Mouse (Mus musculus) spleen, postnatal 10 days (tissue): ENCODE measurements around the gene Tmprss11b.
"Not testable (repeated sequence)": the region's sequence is repeated elsewhere in the genome, so short reads cannot be mapped to it uniquely, and the experiment has no call there.

Experiments used
- DNase-seq, 2 experiments: peaks; one replicate each; pipeline ENCODE4 v3.0.0; 2021 to 2022; ENCODE audit warnings: low spot score in 2 of 2

Gene Tmprss11b

GRCm38 (mm10) chr5:86676262-86676661 lies at the start of gene Tmprss11b:
Gene Tmprss11b (minus strand): TSS chr5:86676362.
- DNase-seq, result no peak

DNA sequence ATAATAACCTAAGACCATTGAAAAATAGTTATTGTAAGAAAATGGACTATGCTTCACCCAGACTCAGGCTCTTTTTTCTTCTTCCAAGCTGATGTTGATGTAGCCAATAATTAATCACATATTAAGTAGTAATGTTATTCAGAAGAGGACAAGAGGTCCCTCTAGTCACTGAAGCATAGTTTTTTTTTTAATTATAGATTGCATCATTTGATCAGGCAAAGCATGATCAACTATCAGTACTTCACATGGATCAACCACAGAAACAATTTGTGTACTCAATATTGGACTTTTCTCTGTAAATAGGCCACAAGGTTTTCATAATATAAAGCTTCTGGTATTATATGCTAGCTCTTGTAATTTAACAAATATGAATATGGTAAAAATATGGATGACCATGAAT lies 48.9 kb upstream of the Tmprss11b start:
- DNase-seq, result no peak

DNA sequence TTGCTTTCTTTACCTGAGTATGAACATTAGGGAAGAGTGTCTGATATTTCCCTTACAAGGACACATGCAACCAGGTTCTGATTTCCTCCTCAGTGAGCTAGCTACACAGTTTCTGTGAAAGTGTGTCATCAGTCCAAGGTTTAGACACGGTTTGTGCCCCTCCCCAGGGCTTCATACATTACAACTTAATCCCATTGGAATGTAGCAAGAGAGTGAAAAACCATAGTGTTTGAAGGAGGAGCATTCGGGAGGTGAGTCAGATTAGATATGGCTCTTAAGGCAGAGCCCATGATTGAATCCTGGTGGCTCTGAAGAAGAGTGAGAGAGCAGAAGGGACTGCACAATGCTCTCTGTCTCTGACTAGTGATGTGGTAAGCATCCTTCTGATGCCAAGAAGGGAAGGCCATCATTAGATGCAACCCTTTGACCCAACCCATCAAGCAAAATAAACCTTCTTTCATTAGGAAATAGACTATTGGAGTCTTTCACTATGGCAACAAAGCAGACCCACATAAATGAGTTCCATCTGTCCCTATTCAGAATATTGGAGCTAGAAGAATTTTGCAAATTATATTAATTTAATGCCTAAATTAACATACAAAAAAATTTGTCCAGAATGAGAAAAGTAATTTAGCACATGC lies 46.8 kb upstream of the Tmprss11b start:
- DNase-seq, result no peak

- no peak for DNase-seq
Observed at GRCm38 (mm10) chr5:86714967-86715366, 38.8 kb upstream of the Tmprss11b start.

DNA sequence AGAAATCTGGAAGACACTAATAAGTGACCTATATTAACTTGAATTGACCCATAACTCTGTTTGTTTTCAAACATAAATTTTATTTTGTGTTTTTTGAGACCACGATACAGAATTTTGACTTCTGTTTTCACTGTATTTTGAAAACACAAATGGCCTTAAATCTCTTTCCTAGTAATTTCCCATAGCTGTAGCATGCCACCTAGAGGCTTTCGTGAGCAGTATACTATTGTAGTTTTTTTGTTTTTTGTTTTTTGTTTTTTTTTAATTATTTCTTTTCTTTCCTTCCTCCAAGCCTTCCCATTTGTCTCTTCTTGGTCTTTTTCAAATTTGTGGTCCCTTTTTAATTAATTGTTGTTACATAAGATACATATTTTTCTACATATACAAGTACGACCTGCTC lies 28.8 kb upstream of the Tmprss11b start:
- no peak for DNase-seq

DNA sequence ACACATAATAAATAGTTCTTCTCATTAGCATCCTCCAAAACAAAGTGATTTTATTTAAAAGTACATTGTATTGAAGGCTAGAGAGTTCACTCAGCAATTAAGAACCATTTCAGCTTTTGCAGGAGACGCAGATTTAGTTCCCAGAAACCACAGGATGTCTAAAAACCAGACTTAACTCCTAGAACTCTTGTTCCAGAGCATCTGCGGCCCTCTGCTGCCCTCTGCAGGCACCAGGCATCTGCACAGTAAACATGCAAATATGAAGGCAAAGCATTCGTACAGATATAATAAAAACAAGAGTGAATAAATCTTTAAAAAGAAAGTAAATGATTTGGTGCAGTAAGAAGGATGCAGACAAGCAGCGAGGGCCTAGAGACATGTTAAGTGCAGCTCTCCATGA lies 8.5 kb upstream of the Tmprss11b start:
- peak in 1 of 2 experiments; percentile 30 for DNase-seq

DNA sequence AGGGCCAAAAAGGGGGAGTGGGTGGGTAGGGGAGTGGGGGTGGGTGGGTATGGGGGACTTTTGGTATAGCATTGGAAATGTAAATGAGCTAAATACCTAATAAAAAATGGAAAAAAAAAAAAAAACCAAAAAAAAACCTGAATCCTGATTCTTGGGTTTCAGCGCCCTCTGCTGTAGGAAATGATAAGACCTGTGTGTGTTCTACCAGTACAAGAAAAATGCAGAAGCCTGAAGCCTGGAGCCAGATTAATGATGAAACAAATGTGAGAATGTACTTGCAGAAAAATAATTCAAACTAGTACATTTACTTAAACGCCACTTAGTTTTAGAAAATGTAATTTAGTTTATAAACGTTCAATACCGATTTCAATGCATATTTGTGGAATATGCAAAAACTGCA lies 27.0 kb downstream of the Tmprss11b start:
- DNase-seq, result not testable (repeated sequence)

- DNase-seq, result no peak
Observed at GRCm38 (mm10) chr5:86640795-86641194, 35.4 kb downstream of the Tmprss11b start.

DNA sequence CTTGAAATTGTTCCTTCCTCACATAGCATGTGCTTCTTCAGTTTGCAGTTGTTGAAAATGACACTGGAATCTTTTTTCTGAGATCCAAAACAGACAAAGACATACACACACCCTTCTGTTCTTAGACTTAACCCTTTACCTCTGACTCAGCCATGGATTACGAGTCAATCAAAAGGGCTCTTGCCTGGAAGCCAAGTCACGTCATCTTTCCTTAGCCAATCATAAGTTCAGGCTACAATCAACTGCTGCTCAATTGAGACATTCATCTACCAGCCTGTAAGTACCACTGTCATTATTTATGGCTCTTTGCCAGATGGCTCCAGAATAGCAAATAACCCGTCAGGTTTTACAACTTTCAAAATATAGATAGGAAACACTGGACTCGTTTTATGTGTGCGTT lies 43.8 kb downstream of the Tmprss11b start, which contains the start of gene Tmprss11f:
Tmprss11f (minus strand) TSS at position 101 of the 400 bp plus-strand sequence.
- DNase-seq, result no peak

DNA sequence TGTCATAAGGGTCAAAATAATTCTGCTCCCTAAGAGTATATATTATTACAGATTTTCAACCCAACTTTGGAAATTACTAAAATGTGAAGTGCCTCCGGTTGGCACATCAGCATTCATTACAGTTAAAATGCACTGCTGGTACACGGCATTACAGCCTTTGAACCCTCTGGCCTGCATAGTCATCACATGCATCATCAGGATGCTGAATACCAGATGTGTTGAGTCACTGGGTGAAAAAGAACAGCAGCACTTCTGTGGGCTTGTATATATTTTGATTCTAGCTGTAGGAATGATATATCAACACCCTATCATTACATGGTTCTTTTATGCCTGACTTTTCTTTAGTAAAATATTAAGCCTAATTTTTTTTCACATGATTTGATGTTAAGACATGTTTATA lies 45.5 kb downstream of the Tmprss11b start:
- DNase-seq, result no peak

- DNase-seq, result no peak
Observed at GRCm38 (mm10) chr5:86621778-86622177, 54.4 kb downstream of the Tmprss11b start.
